Comparison of ENCODE assay signal across 7 mouse cellular contexts in genomic region chr12:112096051-112096732, GRCm38 (mm10). TPM values are rescaled to one million over a fixed set of nuclear protein-coding genes. Genes with fewer than 3 reads are reported as not detected.
DNase-seq lines count a peak whose midpoint lies in the region; ATAC-seq and TF ChIP-seq lines count a peak whose summit lies in the region.

No protein-coding gene starts in this region.

- no peaks in the 10 kb centered on the region for H3K79me3 ChIP-seq in C2C12 (ENCODE audit: low read depth)

- no peak overlapping the region for H3K4me2 ChIP-seq in heart, embryonic 16.5 days (ENCODE audit: low read depth, low read length)
- H3K4me2 ChIP-seq in hindbrain, embryonic 11.5 days (replicated peaks; ENCODE audit: low read depth, low read length) = no peak overlapping the region

- no peaks in the 10 kb centered on the region for H3K9me3 ChIP-seq in heart, embryonic 16.5 days (replicated peaks; ENCODE audit: control insufficient read depth, low read length)
- no peaks in the 10 kb centered on the region for H3K9me3 ChIP-seq in hindbrain, embryonic 11.5 days (ENCODE audit: control insufficient read depth, low read length)

- no peaks in the 10 kb centered on the region for H3K79me2 ChIP-seq in C2C12 (ENCODE audit: control insufficient read depth, insufficient read depth)

- no peak overlapping the region for H3K27ac ChIP-seq in heart, embryonic 16.5 days (ENCODE audit: low read length)
- no peak overlapping the region for H3K27ac ChIP-seq in hindbrain, embryonic 11.5 days (ENCODE audit: low read depth, low read length)

- WGBS in heart, embryonic 16.5 days = 40% methylated on average over 13 of the region's 13 CpGs
- 82% methylated on average over 13 of the region's 13 CpGs for WGBS in hindbrain, embryonic 11.5 days

- 0 out of 2 replicates have a peak, but pooled peaks cover 2% of the 10 kb centered on the region for H3K4me1 ChIP-seq in heart, embryonic 16.5 days (ENCODE audit: control insufficient read depth, insufficient read depth, low read length)
- H3K4me1 ChIP-seq in hindbrain, embryonic 11.5 days (replicated peaks; ENCODE audit: control insufficient read depth, insufficient read depth, low read length) = no peaks in the 10 kb centered on the region

- TF ChIP-seq CTCF in C2C12 (IDR thresholded peaks at IDR 0.05; ENCODE audit: control insufficient read depth, insufficient read depth, insufficient read length) = no peak

- no peaks in the 10 kb centered on the region for H3K36me3 ChIP-seq in C2C12 (ENCODE audit: control insufficient read depth, insufficient read depth)
- no peaks in the 10 kb centered on the region for H3K36me3 ChIP-seq in heart, embryonic 16.5 days (ENCODE audit: control insufficient read depth, insufficient read depth)
- no peaks in the 10 kb centered on the region for H3K36me3 ChIP-seq in hindbrain, embryonic 11.5 days (ENCODE audit: control insufficient read depth, insufficient read depth, low read length)

- no peak overlapping the region for H3K9ac ChIP-seq in heart, embryonic 16.5 days (ENCODE audit: low read length)
- no peak overlapping the region for H3K9ac ChIP-seq in hindbrain, embryonic 11.5 days (ENCODE audit: low read depth, low read length)

- H3K4me3 ChIP-seq in C2C12 (ENCODE audit: insufficient read depth, poor library complexity, severe bottlenecking) = no peak overlapping the region
- no peak overlapping the region for H3K4me3 ChIP-seq in heart, embryonic 16.5 days (ENCODE audit: low read length)
- H3K4me3 ChIP-seq in hindbrain, embryonic 11.5 days (ENCODE audit: low read depth, low read length) = no peak overlapping the region

- no peak overlapping the region for H3ac ChIP-seq in C2C12 (ENCODE audit: control insufficient read depth, insufficient read length, low read depth)

- no peaks in the 10 kb centered on the region for H3K27me3 ChIP-seq in C2C12 (ENCODE audit: control insufficient read depth, insufficient read depth, insufficient read length)
- no peaks in the 10 kb centered on the region; the same call in 1 of the 2 replicates for H3K27me3 ChIP-seq in heart, embryonic 16.5 days (ENCODE audit: control insufficient read depth, insufficient read depth, low read length)
- no peaks in the 10 kb centered on the region; the same call in 1 of the 2 replicates for H3K27me3 ChIP-seq in hindbrain, embryonic 11.5 days (ENCODE audit: control insufficient read depth, insufficient read depth, low read length)

- peak; percentile 32 for DNase-seq in 3134 (ENCODE audit: extremely low read depth, insufficient read length, low spot score)
- peak; percentile 54 to 55 for DNase-seq in left cerebral cortex, postnatal 36 days (ENCODE audit: low spot score in 2 of 2)
- no peak for DNase-seq in c-Kit-positive CD71-positive TER-119-positive erythroid progenitor cells, embryonic 14.5 days (ENCODE audit: low spot score)
- no peak for DNase-seq in hindbrain, embryonic 11.5 days (ENCODE audit: low spot score)

- ATAC-seq in heart, embryonic 16.5 days (replicated peaks; ENCODE audit: extremely low read depth, insufficient read depth, low FRiP score) = 0 out of 2 replicates have a peak, but pooled peaks have one; percentile 14
- ATAC-seq in megakaryocyte-erythroid progenitor cell, adult 5-6 weeks (replicated peaks; ENCODE audit: low FRiP score, low TSS enrichment, poor library complexity, severe bottlenecking) = no peak
- no peak for ATAC-seq in hindbrain, embryonic 11.5 days (ENCODE audit: low FRiP score)

- intact Hi-C loops in left cerebral cortex, postnatal 36 days (cut with DNase I) = loop anchor here (5.0 to 10.0 kb wide), 2 partner anchors 219 to 351 kb away; no protein-coding TSS in a partner anchor

TF ChIP-seq in C2C12, 6 proteins besides CTCF, POLR2A, EP300 and RAD21:
- TF ChIP-seq CEBPB (IDR thresholded peaks at IDR 0.05; ENCODE audit: low read depth) (peak; percentile 60), USF1 (IDR thresholded peaks at IDR 0.05; ENCODE audit: low read depth) (no peak), MYOG (IDR thresholded peaks at IDR 0.05; ENCODE audit: control insufficient read depth, extremely low read depth, insufficient read length) (no peak)

RNA-seq across cellular contexts. Expression of gene Aspg, which starts 10.3 kb away (rescaled TPM):
- 0.13 TPM for polyA plus RNA-seq in C2C12 (2012; fragmentation: generic; extraction: Trizol)
- 0.59 and 0.65 TPM in 2 replicates for polyA plus RNA-seq in heart, embryonic 16.5 days (2015; fragmentation: Nextera tagmentation; extraction: Ambion mirVana)
- total RNA-seq in left cerebral cortex, postnatal 36 days (2021) = 1 to 10 TPM; 2.4 to 4.5 TPM
- total RNA-seq in megakaryocyte-erythroid progenitor cell, adult 5-6 weeks (2014; fragmentation: Nextera tagmentation) = not detected in 2 replicates
- not detected in 2 replicates for total RNA-seq in megakaryocyte-erythroid progenitor cell, adult 5-6 weeks (2017)
- polyA plus RNA-seq in hindbrain, embryonic 11.5 days (2014; fragmentation: Nextera tagmentation; extraction: Ambion mirVana) = 0.52 and 0.65 TPM in 2 replicates

RNA-seq across cellular contexts. Expression of gene Kif26a, which starts 49.8 kb away (rescaled TPM):
- polyA plus RNA-seq in C2C12 (2012; fragmentation: generic; extraction: Trizol) = not detected
- polyA plus RNA-seq in heart, embryonic 16.5 days (2015; fragmentation: Nextera tagmentation; extraction: Ambion mirVana) = 2.1 and 2.8 TPM in 2 replicates
- total RNA-seq in left cerebral cortex, postnatal 36 days (2021) = 1 to 10 TPM; 5.1 to 5.3 TPM
- not detected in 2 replicates for total RNA-seq in megakaryocyte-erythroid progenitor cell, adult 5-6 weeks (2014; fragmentation: Nextera tagmentation)
- not detected in 2 replicates for total RNA-seq in megakaryocyte-erythroid progenitor cell, adult 5-6 weeks (2017)
- 2.0 and 2.2 TPM in 2 replicates for polyA plus RNA-seq in hindbrain, embryonic 11.5 days (2014; fragmentation: Nextera tagmentation; extraction: Ambion mirVana)

Comparison
In these comparisons a context has a peak if more than half of its experiments do, and no peak if none do; other contexts are left out.
1. DNase-seq: peak in 3134 (single experiment) and left cerebral cortex, postnatal 36 days (2 of 2); none in c-Kit-positive CD71-positive TER-119-positive erythroid progenitor cells, embryonic 14.5 days (single experiment) and hindbrain, embryonic 11.5 days (single experiment).